In genomic region chr17:8225746-8226145, GRCm38 (mm10) we compare ENCODE assay signal across 30 mouse cellular contexts. TPM values are rescaled to one million over a fixed set of nuclear protein-coding genes. Genes with fewer than 3 reads are reported as not detected.
DNase-seq lines count a peak whose midpoint lies in the region; TF ChIP-seq lines count a peak whose summit lies in the region.
"Had no signal": no experiment of that assay in that cellular context is flagged by ENCODE, and none has a peak within 500 bp of the region (broad histone marks: within the 10 kb centered on the region; RNA-seq: fewer than 3 reads in every experiment).

No protein-coding gene starts in this region.

- peaks cover 5% of the 10 kb centered on the region for H3K4me1 ChIP-seq in bone marrow, adult 2 months (ENCODE audit: control insufficient read depth, insufficient read depth, low read length)
- H3K4me1 ChIP-seq: embryonic facial prominence, embryonic 15.5 days; forebrain, embryonic 15.5 days; hindbrain, embryonic 12.5 days; limb, embryonic 12.5 days; neural tube, embryonic 12.5 days had no signal

- no peak for TF ChIP-seq POLR2A in bone marrow, adult 2 months (IDR thresholded peaks at IDR 0.05; ENCODE audit: borderline replicate concordance, control insufficient read depth, low read depth, low read length)

- 67% methylated on average over 4 of the region's 4 CpGs for WGBS in bone marrow, adult 2 months
- WGBS in macrophage (ENCODE audit: missing documents) = 51% methylated on average over 4 of the region's 4 CpGs

- TF ChIP-seq CTCF in bone marrow, adult 2 months (IDR thresholded peaks at IDR 0.05; ENCODE audit: control insufficient read depth, insufficient read depth, low read length) = no peak

- no peaks in the 10 kb centered on the region for H3K36me3 ChIP-seq in macrophage (ENCODE audit: inconsistent target)
- H3K36me3 ChIP-seq in splenic B cell, adult 2 months (ENCODE audit: control insufficient read depth, insufficient read depth, low read length, poor library complexity, severe bottlenecking) = no peaks in the 10 kb centered on the region
- H3K36me3 ChIP-seq: embryonic facial prominence, embryonic 15.5 days; forebrain, embryonic 15.5 days; G1E; heart, embryonic 13.5 days; hindbrain, embryonic 12.5 days; limb, embryonic 12.5 days; neural tube, embryonic 12.5 days had no signal

- peak; percentile 30 for DNase-seq in lung, postnatal 36 days
- no peak for DNase-seq in lung, adult 18-20 months
- peak; percentile 79 for DNase-seq in splenic B cell, adult 2 months (ENCODE audit: low read depth, low spot score)
- no peak for DNase-seq in kidney, postnatal 14 days
- DNase-seq in ovary, postnatal 14 days (ENCODE audit: low spot score) = no peak
- DNase-seq: adrenal gland, adult 2 months; cerebellum, adult 8-10 months; kidney, adult 18-20 months; kidney, postnatal 10 days; liver, postnatal 0 days; lung, postnatal 10 days; midbrain, embryonic 14.5 days; right cerebral cortex, postnatal 4 days; thymus, postnatal 14 days had no signal

- H3K27me3 ChIP-seq in splenic B cell, adult 2 months (ENCODE audit: control insufficient read depth, insufficient read depth, low read length, poor library complexity, severe bottlenecking) = no peaks in the 10 kb centered on the region
- H3K27me3 ChIP-seq: forebrain, embryonic 15.5 days; heart, embryonic 13.5 days; hindbrain, embryonic 12.5 days; limb, embryonic 12.5 days; neural tube, embryonic 12.5 days had no signal

- H3K27ac ChIP-seq in bone marrow, adult 2 months (ENCODE audit: control insufficient read depth, insufficient read depth, low read depth, low read length, poor library complexity) = peak overlapping the region; percentile 77; the same call in 1 of the 2 replicates
- H3K27ac ChIP-seq in macrophage = peak overlapping the region; percentile 34; the same call in 1 of the 2 replicates
- H3K27ac ChIP-seq: embryonic facial prominence, embryonic 15.5 days; forebrain, embryonic 15.5 days; heart, embryonic 13.5 days; hindbrain, embryonic 12.5 days; limb, embryonic 12.5 days; neural tube, embryonic 12.5 days had no signal

- H3K4me3 ChIP-seq in bone marrow, adult 2 months (replicated peaks; ENCODE audit: control insufficient read depth, low read depth, low read length) = no peak overlapping the region
- H3K4me3 ChIP-seq in macrophage (ENCODE audit: inconsistent target) = no peak overlapping the region
- H3K4me3 ChIP-seq: embryonic facial prominence, embryonic 15.5 days; forebrain, embryonic 15.5 days; heart, embryonic 13.5 days; hindbrain, embryonic 12.5 days; limb, embryonic 12.5 days; neural tube, embryonic 12.5 days had no signal

- no peaks in the 10 kb centered on the region for H3K79me2 ChIP-seq in macrophage (ENCODE audit: inconsistent target)

RNA-seq across cellular contexts. Expression of gene Ccr6, which starts 10.1 kb away (rescaled TPM):
- not detected in 2 replicates for polyA plus RNA-seq in bone marrow, adult 2 months (2011; ENCODE audit: insufficient read depth, insufficient read length, low replicate concordance, missing spikeins)
- not detected for total RNA-seq in macrophage (2018; cell fraction: chromatin; rRNA removed)
- not detected for total RNA-seq in macrophage (2018; cell fraction: cytosol; rRNA removed)
- total RNA-seq in macrophage (2018; cell fraction: nucleus; rRNA removed) = not detected
- not detected in 3 replicates for polyA plus RNA-seq in macrophage (2018)
- total RNA-seq: adrenal gland, adult 2 months; adrenal gland, postnatal 4 days; G1E; gastrocnemius, adult 8-10 months; heart, postnatal 25 days; left cerebral cortex, postnatal 14 days; megakaryocyte-erythroid progenitor cell, adult 5-6 weeks had no signal
- polyA plus RNA-seq: embryonic facial prominence, embryonic 15.5 days; forebrain, embryonic 15.5 days; G1E; heart, embryonic 13.5 days; hindbrain, embryonic 12.5 days; limb, embryonic 12.5 days; liver, embryonic 11.5 days; midbrain, embryonic 14.5 days; neural tube, embryonic 12.5 days; Patski had no signal

RNA-seq across cellular contexts. Expression of gene Mpc1, which starts 57.0 kb away (rescaled TPM):
- 26.7 and 40.1 TPM in 2 replicates for polyA plus RNA-seq in bone marrow, adult 2 months (2011; ENCODE audit: insufficient read depth, insufficient read length, low replicate concordance, missing spikeins)
- 100 to 1,000 TPM in 17 of 26 experiments, 10 to 100 TPM in 9; 68.7 to 196 (median 122) TPM for total RNA-seq in macrophage (2018; cell fraction: chromatin; rRNA removed)
- total RNA-seq in macrophage (2018; cell fraction: cytosol; rRNA removed) = 100 to 1,000 TPM; 118 to 359 (median 240) TPM
- total RNA-seq in macrophage (2018; cell fraction: nucleus; rRNA removed) = 100 to 1,000 TPM in 17 of 26 experiments, 10 to 100 TPM in 9; 59.0 to 187 (median 136) TPM
- 257 to 456 TPM (median 376 TPM) in 3 replicates for polyA plus RNA-seq in macrophage (2018)

Comparison
In these comparisons a context has a peak if more than half of its experiments do, and no peak if none do; other contexts are left out.
1. DNase-seq: peak in lung, postnatal 36 days (single experiment) and splenic B cell, adult 2 months (single experiment); none in lung, adult 18-20 months (0 of 2), kidney, postnatal 14 days (single experiment) and ovary, postnatal 14 days (single experiment).